Mouse (Mus musculus): ENCODE data around the gene Mta2. TPM values are rescaled to one million over a fixed set of nuclear protein-coding genes. Genes with fewer than 3 reads are reported as not detected.
"Not testable (repeated sequence)": the region's sequence is repeated elsewhere in the genome, so short reads cannot be mapped to it uniquely, and the experiment has no call there.

The Mta2 gene
- polyA plus RNA-seq, 1 experiment from 2014 or later = 126 TPM

DNA sequence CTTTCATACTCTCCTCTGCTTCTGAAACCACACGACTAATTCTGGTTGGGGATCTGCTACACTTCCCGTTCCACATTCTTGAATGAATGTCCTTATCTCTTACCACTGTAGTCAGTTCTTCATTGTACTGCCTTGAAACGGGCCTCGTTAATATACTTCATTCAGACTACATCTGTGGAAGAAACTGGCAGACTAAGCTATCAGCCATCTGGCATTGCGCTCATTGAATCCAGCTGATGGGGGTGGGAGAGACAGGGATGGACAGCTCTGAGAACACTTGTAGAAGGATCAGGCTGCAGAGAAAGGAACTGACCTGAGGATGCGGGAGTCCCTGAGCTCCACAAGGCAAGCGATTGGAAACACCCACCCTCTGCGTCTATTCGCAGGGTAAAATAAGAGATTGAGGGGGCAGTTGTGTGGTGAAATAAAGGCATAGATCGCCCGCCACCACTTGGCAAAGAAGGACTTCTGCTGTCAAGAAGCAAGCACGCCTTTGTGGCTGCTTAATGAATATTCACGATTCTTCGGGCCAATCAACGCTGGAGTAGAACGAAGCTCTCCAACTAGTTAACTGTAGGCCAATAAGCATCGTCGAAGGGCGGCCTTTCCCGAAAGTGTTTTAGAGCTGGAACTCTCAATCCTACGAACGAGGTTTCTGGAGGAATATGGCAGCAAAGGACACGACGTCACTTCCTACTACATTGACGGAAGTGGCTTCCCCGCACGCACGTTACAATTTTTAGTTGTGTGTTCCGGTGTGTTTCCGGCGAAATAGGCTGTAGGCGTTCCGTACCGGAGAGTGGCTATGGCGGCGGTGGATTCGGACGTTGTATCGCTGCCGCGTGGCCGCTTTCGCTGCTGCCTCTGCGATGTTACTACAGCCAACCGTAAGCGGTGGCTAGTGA is 11.7 kb downstream of the Mta2 start, which contains the start of gene Tut1:
Gene Tut1, plus strand, starts transcription at position 713 of the 905 bp plus-strand sequence.
- 2% methylated on average over 46 of the region's 46 CpGs for WGBS
- ATAC-seq (ENCODE audit: low read depth) = peak; percentile 95
- Histone ChIP-seq H3K9me3 (no peaks in the 10 kb centered on the region), H3K27ac (replicated peaks) (peak within 1 kb of the TSS; percentile 94), H3K4me1 (replicated peaks) (peaks cover 45% of the 10 kb centered on the region), H3K4me3 (peak within 1 kb of the TSS; percentile 82), H3K36me3 (peaks cover 74% of the 10 kb centered on the region), H3K27me3 (no peaks in the 10 kb centered on the region), H3K4me2 (peak within 1 kb of the TSS; percentile 91), H3K9ac (peak within 1 kb of the TSS; percentile 83)

DNA sequence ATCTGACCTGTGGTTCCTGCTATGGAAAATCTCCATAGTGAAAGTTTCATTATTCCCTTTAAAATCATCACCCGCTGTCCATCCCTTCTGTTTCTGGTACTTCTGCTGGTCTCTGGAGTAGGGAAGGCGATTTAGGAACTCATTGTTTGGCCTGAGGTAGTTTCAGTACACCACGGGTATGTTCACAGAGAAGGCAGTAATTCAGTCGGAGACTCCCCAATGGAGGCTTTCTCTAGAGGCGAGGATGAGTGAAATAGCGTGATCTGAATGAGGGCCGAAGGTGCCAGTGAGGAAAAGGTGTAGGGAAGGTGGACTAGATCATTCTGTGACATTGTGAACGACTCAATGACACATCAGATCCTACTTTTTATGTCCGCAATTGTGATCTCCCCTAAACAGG is 12.5 kb downstream of the Mta2 start:
- WGBS = 7% methylated on average over 9 of the region's 9 CpGs
- ATAC-seq (ENCODE audit: low read depth) = 0 out of 2 replicates have a peak, but pooled peaks have one; percentile 2
- peak overlapping the region; percentile 94 for H3K27ac ChIP-seq (replicated peaks)
- H3K9ac ChIP-seq = peak overlapping the region; percentile 83
- peak overlapping the region; percentile 82 for H3K4me3 ChIP-seq
- peaks cover 72% of the 10 kb centered on the region for H3K36me3 ChIP-seq
- peak overlapping the region; percentile 91 for H3K4me2 ChIP-seq
- peaks cover 45% of the 10 kb centered on the region for H3K4me1 ChIP-seq (replicated peaks)
- H3K27me3 ChIP-seq = no peaks in the 10 kb centered on the region
- no peaks in the 10 kb centered on the region for H3K9me3 ChIP-seq

- Histone ChIP-seq H3K36me3 (peaks cover 85% of the 10 kb centered on the region), H3K9ac (0 out of 2 replicates have a peak overlapping the region, but pooled peaks have one; percentile 13), H3K9me3 (no peaks in the 10 kb centered on the region), H3K27ac (replicated peaks) (no peak overlapping the region), H3K4me1 (replicated peaks) (peaks cover 10% of the 10 kb centered on the region), H3K27me3 (no peaks in the 10 kb centered on the region), H3K4me3 (no peak overlapping the region), H3K4me2 (no peak overlapping the region)
- 92% methylated on average over 2 of the region's 2 CpGs for WGBS
- no peak for ATAC-seq (ENCODE audit: low read depth)
These were observed 20.6 kb downstream of the Mta2 start for GRCm38 (mm10) chr19:8962256-8962655.

GRCm38 (mm10) chr19:8965075-8965474 is 23.4 kb downstream of the Mta2 start:
- Histone ChIP-seq H3K4me2 (no peak overlapping the region), H3K4me3 (no peak overlapping the region), H3K27ac (replicated peaks) (no peak overlapping the region), H3K9me3 (no peaks in the 10 kb centered on the region), H3K36me3 (peaks cover 73% of the 10 kb centered on the region), H3K4me1 (replicated peaks) (peaks cover 30% of the 10 kb centered on the region), H3K9ac (0 out of 2 replicates have a peak overlapping the region, but pooled peaks have one; percentile 8), H3K27me3 (no peaks in the 10 kb centered on the region)
- no peak for ATAC-seq (ENCODE audit: low read depth)
- WGBS = 88% methylated on average over 11 of the region's 11 CpGs

DNA sequence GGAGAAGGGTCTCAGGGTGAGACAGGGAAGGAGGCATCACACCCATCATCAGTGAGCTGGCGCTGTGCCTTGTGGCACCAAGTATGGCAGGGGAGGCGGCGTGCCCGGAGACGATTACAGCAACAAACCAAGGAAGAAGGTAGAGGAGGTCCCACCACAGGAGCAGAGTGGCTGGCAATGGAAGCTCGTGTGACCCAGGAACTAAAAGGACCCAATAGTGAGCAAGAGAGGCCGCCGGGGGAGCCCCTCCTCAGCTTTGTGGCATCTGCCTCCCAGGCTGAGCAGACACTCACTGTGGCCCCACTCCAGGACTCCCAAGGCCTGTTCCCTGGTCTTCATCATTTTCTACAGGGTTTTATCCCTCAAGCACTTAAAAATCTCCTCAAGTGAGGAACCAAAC is 24.1 kb downstream of the Mta2 start:
- WGBS = 79% methylated on average over 8 of the region's 8 CpGs
- H3K9ac ChIP-seq = peak overlapping the region; percentile 72
- no peaks in the 10 kb centered on the region for H3K9me3 ChIP-seq
- ATAC-seq (ENCODE audit: low read depth) = no peak
- peaks cover 73% of the 10 kb centered on the region for H3K36me3 ChIP-seq
- peak overlapping the region; percentile 94 for H3K4me2 ChIP-seq
- peak overlapping the region; percentile 87 for H3K27ac ChIP-seq (replicated peaks)
- peak overlapping the region; percentile 84 for H3K4me3 ChIP-seq
- no peaks in the 10 kb centered on the region for H3K27me3 ChIP-seq
- peaks cover 30% of the 10 kb centered on the region for H3K4me1 ChIP-seq (replicated peaks)

- H3K9ac ChIP-seq = peak overlapping the region; percentile 72
- peaks cover 73% of the 10 kb centered on the region for H3K36me3 ChIP-seq
- no peak; the same call in 1 of the 2 replicates for ATAC-seq (ENCODE audit: low read depth)
- 49% methylated on average over 5 of the region's 5 CpGs for WGBS
- peak overlapping the region; percentile 94 for H3K4me2 ChIP-seq
- H3K4me1 ChIP-seq (replicated peaks) = peaks cover 30% of the 10 kb centered on the region
- H3K27me3 ChIP-seq = no peaks in the 10 kb centered on the region
- H3K27ac ChIP-seq (replicated peaks) = peak overlapping the region; percentile 87
- H3K4me3 ChIP-seq = peak overlapping the region; percentile 84
- H3K9me3 ChIP-seq = no peaks in the 10 kb centered on the region
These were observed 24.5 kb downstream of the Mta2 start for GRCm38 (mm10) chr19:8966198-8966589.

DNA sequence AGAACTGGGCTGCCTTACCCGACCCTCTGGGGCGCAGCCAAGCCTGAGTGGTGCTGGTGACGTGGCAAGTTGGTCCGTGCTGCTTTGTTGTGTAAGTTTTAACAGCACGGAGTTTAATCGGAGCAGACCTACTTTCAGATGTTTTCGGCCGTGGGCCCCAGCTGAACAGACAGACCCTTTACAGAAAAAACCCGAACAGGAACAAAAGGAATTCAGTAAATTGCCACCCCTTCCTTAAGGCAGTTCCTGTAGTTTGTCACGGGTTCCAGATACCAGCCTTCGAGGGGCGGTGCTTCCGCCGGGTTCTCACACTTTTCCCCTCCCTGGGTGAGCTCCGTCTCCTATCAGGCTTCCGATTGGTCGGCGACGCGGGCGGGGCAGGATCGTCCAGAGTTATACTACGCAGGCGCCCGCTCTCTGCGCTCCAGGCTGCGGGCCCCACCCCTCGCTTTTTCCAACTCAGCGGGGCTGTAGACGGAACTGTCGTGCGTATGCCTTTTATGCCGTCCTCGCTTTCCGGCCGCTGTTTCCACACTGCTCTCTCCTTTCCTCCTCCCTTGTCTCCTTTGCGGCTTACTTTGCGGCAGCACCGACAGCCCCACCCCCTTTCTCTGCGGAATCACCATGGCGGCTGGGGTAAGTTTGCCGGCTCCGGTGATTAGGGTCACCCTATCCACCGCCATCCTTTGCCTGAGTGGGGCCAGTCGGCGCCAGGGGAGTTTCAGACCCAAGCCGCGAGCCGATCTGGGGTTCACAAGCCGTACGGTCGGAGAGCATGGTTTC is 25.1 kb downstream of the Mta2 start, which contains the start of gene Eef1g:
Gene Eef1g, plus strand, starts transcription at position 452 of the 783 bp plus-strand sequence.
- Histone ChIP-seq H3K4me3 (peak within 1 kb of the TSS; percentile 84), H3K4me1 (replicated peaks) (peaks cover 30% of the 10 kb centered on the region), H3K4me2 (peak within 1 kb of the TSS; percentile 94), H3K9me3 (no peaks in the 10 kb centered on the region), H3K36me3 (peaks cover 73% of the 10 kb centered on the region), H3K27ac (replicated peaks) (peak within 1 kb of the TSS; percentile 87), H3K9ac (peak within 1 kb of the TSS; percentile 90), H3K27me3 (no peaks in the 10 kb centered on the region)
- peak; percentile 98 for ATAC-seq (ENCODE audit: low read depth)
- under 1% methylated on average over 52 of the region's 52 CpGs for WGBS

GRCm38 (mm10) chr19:8967373-8967743 is 25.7 kb downstream of the Mta2 start:
- peaks cover 73% of the 10 kb centered on the region for H3K36me3 ChIP-seq
- peak overlapping the region; percentile 90 for H3K9ac ChIP-seq
- H3K4me2 ChIP-seq = peak overlapping the region; percentile 94
- H3K9me3 ChIP-seq = no peaks in the 10 kb centered on the region
- H3K4me1 ChIP-seq (replicated peaks) = peaks cover 30% of the 10 kb centered on the region
- peak overlapping the region; percentile 84 for H3K27ac ChIP-seq (replicated peaks)
- H3K27me3 ChIP-seq = no peaks in the 10 kb centered on the region
- WGBS = under 1% methylated on average over 8 of the region's 8 CpGs
- peak; percentile 15 for ATAC-seq (ENCODE audit: low read depth)
- H3K4me3 ChIP-seq = peak overlapping the region; percentile 84

- WGBS = 12% methylated on average over 9 of the region's 9 CpGs
- H3K27ac ChIP-seq (replicated peaks) = peak overlapping the region; percentile 84; the same call in 1 of the 2 replicates
- ATAC-seq (ENCODE audit: low read depth) = no peak
These were observed 26.2 kb downstream of the Mta2 start for GRCm38 (mm10) chr19:8967893-8968292.

GRCm38 (mm10) chr19:8972491-8972890 is 30.8 kb downstream of the Mta2 start:
- ATAC-seq (ENCODE audit: low read depth); H3K4me2 ChIP-seq; H3K27ac ChIP-seq (replicated peaks); H3K9me3 ChIP-seq; H3K9ac ChIP-seq; H3K4me3 ChIP-seq; H3K27me3 ChIP-seq: not testable (repeated sequence)
- WGBS = 91% methylated on average over 8 of the region's 8 CpGs
- peaks cover 20% of the 10 kb centered on the region for H3K4me1 ChIP-seq (replicated peaks)
- H3K36me3 ChIP-seq = peaks cover 84% of the 10 kb centered on the region

More at GRCm38 (mm10) chr19:8967893-8968292, 26.2 kb downstream of the Mta2 start:
- peak overlapping the region; percentile 94 for H3K4me2 ChIP-seq
- H3K9ac ChIP-seq = peak overlapping the region; percentile 90
- no peaks in the 10 kb centered on the region for H3K27me3 ChIP-seq
- H3K4me3 ChIP-seq = peak overlapping the region; percentile 84
- H3K9me3 ChIP-seq = no peaks in the 10 kb centered on the region
- H3K4me1 ChIP-seq (replicated peaks) = peaks cover 30% of the 10 kb centered on the region
- H3K36me3 ChIP-seq = peaks cover 73% of the 10 kb centered on the region

- Histone ChIP-seq H3K36me3 (peaks cover 98% of the 10 kb centered on the region), H3K27ac (replicated peaks) (no peak overlapping the region), H3K27me3 (no peaks in the 10 kb centered on the region), H3K4me2 (no peak overlapping the region), H3K9me3 (no peaks in the 10 kb centered on the region), H3K4me3 (no peak overlapping the region), H3K4me1 (replicated peaks) (no peaks in the 10 kb centered on the region), H3K9ac (no peak overlapping the region)
- no peak for ATAC-seq (ENCODE audit: low read depth)
- 90% methylated on average over 1 of the region's 1 CpGs for WGBS
These were observed 33.0 kb downstream of the Mta2 start for GRCm38 (mm10) chr19:8974638-8975037.

DNA sequence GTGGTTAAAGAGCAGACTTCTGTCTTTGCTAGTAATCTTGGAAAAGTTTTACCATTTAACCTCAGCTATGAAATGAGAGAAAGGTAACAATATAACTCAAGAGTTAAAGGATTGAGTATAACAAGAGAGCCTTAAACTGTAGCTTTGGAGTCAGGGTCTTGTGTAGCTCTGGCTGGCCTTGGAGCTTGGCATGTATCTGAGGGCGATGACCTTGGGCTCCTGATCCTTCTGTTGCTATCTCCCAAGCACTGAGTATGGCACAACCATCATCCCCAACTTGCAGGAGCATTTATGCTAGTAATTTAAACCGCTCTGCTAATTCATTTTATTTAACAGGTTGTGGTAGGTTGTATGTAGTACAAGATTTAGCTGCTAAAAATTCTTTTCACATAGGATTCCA is 33.8 kb downstream of the Mta2 start:
- Histone ChIP-seq H3K9ac (no peak overlapping the region), H3K4me1 (replicated peaks) (peaks cover 4% of the 10 kb centered on the region), H3K9me3 (no peaks in the 10 kb centered on the region), H3K36me3 (peaks cover 98% of the 10 kb centered on the region), H3K27me3 (no peaks in the 10 kb centered on the region), H3K27ac (replicated peaks) (no peak overlapping the region), H3K4me3 (no peak overlapping the region), H3K4me2 (no peak overlapping the region)
- no peak for ATAC-seq (ENCODE audit: low read depth)
- WGBS = 96% methylated on average over 2 of the region's 2 CpGs
